Mouse (Mus musculus): ENCODE data around the gene Msx3. TPM values are rescaled to one million over a fixed set of nuclear protein-coding genes. Genes with fewer than 3 reads are reported as not detected.

The Msx3 gene
- polyA plus RNA-seq, 1 experiment from 2014 or later, result not detected

DNA sequence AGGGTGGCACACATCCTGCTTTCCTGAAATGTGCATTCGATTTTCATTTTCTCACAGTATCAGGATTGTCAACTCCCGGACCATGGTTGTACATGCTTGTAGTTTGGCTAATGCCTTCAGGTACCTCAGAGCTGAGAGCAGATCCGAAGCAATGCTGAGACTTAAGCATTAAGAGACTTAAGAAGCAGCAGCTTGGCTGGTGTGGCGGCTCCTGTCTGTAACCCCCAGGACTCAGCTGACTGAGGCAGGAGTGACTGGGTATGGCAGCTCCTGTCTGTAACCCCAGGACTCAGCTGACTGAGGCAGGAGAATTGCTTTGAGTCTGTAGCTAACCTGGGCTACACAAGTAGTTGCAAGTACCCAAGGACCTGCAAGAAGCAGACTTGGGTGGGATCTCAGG lies 3.3 kb downstream of the Msx3 start:
- H3K4me3 ChIP-seq (ENCODE audit: low read depth, low read length), result no peak overlapping the region
- H3K27ac ChIP-seq (ENCODE audit: low read depth, low read length), result no peak overlapping the region
- no peak for ATAC-seq
- H3K9me3 ChIP-seq (ENCODE audit: control insufficient read depth), result no peaks in the 10 kb centered on the region
- no peak overlapping the region for H3K9ac ChIP-seq (ENCODE audit: low read depth, low read length)
- peaks cover 2% of the 10 kb centered on the region; the same call in 1 of the 2 replicates for H3K36me3 ChIP-seq (ENCODE audit: control insufficient read depth, insufficient read depth)
- TF ChIP-seq CTCF (IDR thresholded peaks at IDR 0.05; ENCODE audit: low read depth), result no peak
- H3K4me2 ChIP-seq (replicated peaks; ENCODE audit: low read depth), result no peak overlapping the region
- peaks cover 4% of the 10 kb centered on the region; the same call in 1 of the 2 replicates for H3K4me1 ChIP-seq (replicated peaks; ENCODE audit: control insufficient read depth, insufficient read depth, low read length)
- WGBS, result 68% methylated on average over 4 of the region's 4 CpGs
- H3K27me3 ChIP-seq (replicated peaks; ENCODE audit: control insufficient read depth, insufficient read depth, low read length), result peaks cover 64% of the 10 kb centered on the region

GRCm38 (mm10) chr7:140042728-140043127 lies 6.2 kb downstream of the Msx3 start:
- Histone ChIP-seq H3K4me1 (replicated peaks; ENCODE audit: control insufficient read depth, insufficient read depth, low read length) (no peaks in the 10 kb centered on the region), H3K27me3 (replicated peaks; ENCODE audit: control insufficient read depth, insufficient read depth, low read length) (peaks cover 36% of the 10 kb centered on the region), H3K9ac (ENCODE audit: low read depth, low read length) (no peak overlapping the region), H3K4me3 (ENCODE audit: low read depth, low read length) (no peak overlapping the region), H3K27ac (ENCODE audit: low read depth, low read length) (no peak overlapping the region), H3K9me3 (ENCODE audit: control insufficient read depth) (no peaks in the 10 kb centered on the region), H3K36me3 (ENCODE audit: control insufficient read depth, insufficient read depth) (peaks cover 12% of the 10 kb centered on the region), H3K4me2 (replicated peaks; ENCODE audit: low read depth) (no peak overlapping the region)
- no peak for ATAC-seq
- TF ChIP-seq CTCF (IDR thresholded peaks at IDR 0.05; ENCODE audit: low read depth), result no peak
- 57% methylated on average over 3 of the region's 3 CpGs for WGBS

- 52% methylated on average over 3 of the region's 3 CpGs for WGBS
These were observed 11.7 kb downstream of the Msx3 start for GRCm38 (mm10) chr7:140037171-140037555.

DNA sequence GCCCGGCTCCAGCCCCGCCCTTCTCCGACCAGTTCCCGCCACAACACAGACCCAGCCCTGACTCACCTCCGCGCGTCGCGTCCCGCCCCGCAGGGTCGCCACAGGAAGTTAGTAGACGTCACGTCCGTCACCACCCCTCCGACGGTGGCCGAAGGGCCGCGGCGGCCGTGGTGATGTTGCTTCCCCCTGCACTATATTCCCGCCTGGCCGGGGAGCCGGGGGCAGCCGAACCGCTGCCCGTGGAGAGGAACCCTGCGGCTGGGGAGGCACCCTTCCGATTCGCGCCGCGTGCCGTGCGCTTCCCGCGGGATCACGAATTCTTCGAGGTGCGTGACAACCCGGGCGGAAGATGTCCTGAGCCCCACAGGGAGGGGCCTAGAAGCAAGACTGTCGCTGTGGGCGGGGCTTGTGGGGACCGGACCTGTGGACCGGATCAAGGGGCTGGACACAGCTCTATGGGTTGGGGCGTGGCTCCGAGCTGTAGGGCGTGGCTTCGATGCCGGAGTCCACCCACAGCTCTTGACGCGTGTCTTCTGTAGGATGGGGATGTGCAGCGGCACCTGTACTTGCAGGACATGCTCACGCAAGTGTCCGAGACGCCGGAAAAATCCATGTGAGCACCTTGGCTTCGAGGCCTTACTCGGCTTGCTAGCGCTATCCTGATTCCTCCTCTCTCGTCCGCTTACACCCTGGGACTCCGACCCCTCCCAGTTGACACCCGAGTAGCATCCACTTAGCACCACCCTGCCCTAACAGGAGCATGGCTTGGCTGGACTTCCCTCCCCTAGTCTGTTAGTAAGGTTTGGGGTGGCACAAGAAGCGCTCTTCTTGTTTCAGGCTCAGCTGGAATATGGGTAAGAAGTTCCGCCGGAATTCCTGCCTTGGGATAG lies 12.4 kb downstream of the Msx3 start, which contains the start of the genes Zfp511 and Tubgcp2:
Gene Zfp511, plus strand, starts transcription at position 111 of the 890 bp plus-strand sequence.
Gene Tubgcp2, minus strand, starts transcription at position 389 of the 890 bp plus-strand sequence.
- under 1% methylated on average over 59 of the region's 69 CpGs for WGBS
- peak within 1 kb of the TSS; percentile 82 for H3K27ac ChIP-seq (ENCODE audit: low read depth, low read length)
- TF ChIP-seq CTCF (IDR thresholded peaks at IDR 0.05; ENCODE audit: low read depth), result no peak
- peaks cover 30% of the 10 kb centered on the region for H3K36me3 ChIP-seq (ENCODE audit: control insufficient read depth, insufficient read depth)
- no peaks in the 10 kb centered on the region for H3K9me3 ChIP-seq (ENCODE audit: control insufficient read depth)
- 0 out of 2 replicates have a peak, but pooled peaks cover 5% of the 10 kb centered on the region for H3K4me1 ChIP-seq (replicated peaks; ENCODE audit: control insufficient read depth, insufficient read depth, low read length)
- peak within 1 kb of the TSS; percentile 87 for H3K4me2 ChIP-seq (replicated peaks; ENCODE audit: low read depth)
- peak within 1 kb of the TSS; percentile 76 for H3K9ac ChIP-seq (ENCODE audit: low read depth, low read length)
- peak; percentile 99 for ATAC-seq
- H3K4me3 ChIP-seq (ENCODE audit: low read depth, low read length), result peak within 1 kb of the TSS; percentile 83
- no peaks in the 10 kb centered on the region for H3K27me3 ChIP-seq (replicated peaks; ENCODE audit: control insufficient read depth, insufficient read depth, low read length)

More at GRCm38 (mm10) chr7:140037171-140037555, 11.7 kb downstream of the Msx3 start:
- H3K4me3 ChIP-seq (ENCODE audit: low read depth, low read length), result peak overlapping the region; percentile 83
- peaks cover 25% of the 10 kb centered on the region for H3K36me3 ChIP-seq (ENCODE audit: control insufficient read depth, insufficient read depth)
- no peak overlapping the region for H3K9ac ChIP-seq (ENCODE audit: low read depth, low read length)
- H3K27ac ChIP-seq (ENCODE audit: low read depth, low read length), result no peak overlapping the region
- TF ChIP-seq CTCF (IDR thresholded peaks at IDR 0.05; ENCODE audit: low read depth), result no peak
- H3K4me1 ChIP-seq (replicated peaks; ENCODE audit: control insufficient read depth, insufficient read depth, low read length), result 0 out of 2 replicates have a peak, but pooled peaks cover 5% of the 10 kb centered on the region
- H3K9me3 ChIP-seq (ENCODE audit: control insufficient read depth), result no peaks in the 10 kb centered on the region
- H3K27me3 ChIP-seq (replicated peaks; ENCODE audit: control insufficient read depth, insufficient read depth, low read length), result no peaks in the 10 kb centered on the region
- ATAC-seq, result no peak
- H3K4me2 ChIP-seq (replicated peaks; ENCODE audit: low read depth), result peak overlapping the region; percentile 87

GRCm38 (mm10) chr7:140035456-140035855 lies 13.4 kb downstream of the Msx3 start:
- 0 out of 2 replicates have a peak, but pooled peaks cover 5% of the 10 kb centered on the region for H3K4me1 ChIP-seq (replicated peaks; ENCODE audit: control insufficient read depth, insufficient read depth, low read length)
- peak overlapping the region; percentile 76 for H3K9ac ChIP-seq (ENCODE audit: low read depth, low read length)
- no peak for ATAC-seq
- 9% methylated on average over 7 of the region's 7 CpGs for WGBS
- H3K4me3 ChIP-seq (ENCODE audit: low read depth, low read length), result peak overlapping the region; percentile 83
- peaks cover 37% of the 10 kb centered on the region for H3K36me3 ChIP-seq (ENCODE audit: control insufficient read depth, insufficient read depth)
- no peak for TF ChIP-seq CTCF (IDR thresholded peaks at IDR 0.05; ENCODE audit: low read depth)
- no peaks in the 10 kb centered on the region for H3K27me3 ChIP-seq (replicated peaks; ENCODE audit: control insufficient read depth, insufficient read depth, low read length)
- peak overlapping the region; percentile 87 for H3K4me2 ChIP-seq (replicated peaks; ENCODE audit: low read depth)
- H3K27ac ChIP-seq (ENCODE audit: low read depth, low read length), result no peak overlapping the region
- no peaks in the 10 kb centered on the region for H3K9me3 ChIP-seq (ENCODE audit: control insufficient read depth)

GRCm38 (mm10) chr7:140033386-140033785 lies 15.5 kb downstream of the Msx3 start:
- Histone ChIP-seq H3K9me3 (ENCODE audit: control insufficient read depth) (no peaks in the 10 kb centered on the region), H3K36me3 (ENCODE audit: control insufficient read depth, insufficient read depth) (peaks cover 47% of the 10 kb centered on the region), H3K9ac (ENCODE audit: low read depth, low read length) (no peak overlapping the region), H3K27ac (ENCODE audit: low read depth, low read length) (no peak overlapping the region), H3K27me3 (replicated peaks; ENCODE audit: control insufficient read depth, insufficient read depth, low read length) (no peaks in the 10 kb centered on the region), H3K4me1 (replicated peaks; ENCODE audit: control insufficient read depth, insufficient read depth, low read length) (0 out of 2 replicates have a peak, but pooled peaks cover 5% of the 10 kb centered on the region), H3K4me3 (ENCODE audit: low read depth, low read length) (no peak overlapping the region), H3K4me2 (replicated peaks; ENCODE audit: low read depth) (no peak overlapping the region)
- ATAC-seq, result no peak
- TF ChIP-seq CTCF (IDR thresholded peaks at IDR 0.05; ENCODE audit: low read depth), result no peak
- 93% methylated on average over 9 of the region's 9 CpGs for WGBS
